Mouse (Mus musculus) spleen, adult 18-20 months (tissue): ENCODE measurements around the gene Ripk1.
"Not testable (repeated sequence)": the region's sequence is repeated elsewhere in the genome, so short reads cannot be mapped to it uniquely, and the experiment has no call there.

Experiments
- DNase-seq, 2 experiments: peaks; one replicate each; pipeline ENCODE4 v3.0.0; 2022; ENCODE audit warnings: mixed read lengths in 2 of 2

The Ripk1 gene

GRCm38 (mm10) chr13:34038056-34038432, 35.9 kb downstream of the Ripk1 start:
- no peak for DNase-seq

DNA sequence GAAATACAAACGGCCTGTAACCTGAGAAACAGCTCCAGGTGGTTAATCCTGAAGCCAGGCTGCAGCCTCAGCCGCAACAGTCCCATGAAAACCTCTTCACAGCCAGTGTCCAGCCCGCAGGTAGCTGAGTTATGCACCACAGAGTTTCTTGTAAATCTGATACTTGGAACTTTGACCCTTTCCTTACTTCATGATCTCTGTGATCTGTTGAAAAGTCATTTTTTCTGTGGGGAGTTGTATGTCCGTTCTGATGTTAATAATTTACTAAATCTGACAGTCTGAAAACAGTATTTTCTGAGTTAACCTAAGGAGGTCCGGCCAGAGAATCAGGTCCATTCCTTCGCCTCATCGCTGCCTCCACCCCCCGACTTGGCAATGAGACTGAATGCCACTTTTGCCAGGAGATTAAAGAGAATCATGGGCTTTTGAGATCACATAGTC, 36.8 kb downstream of the Ripk1 start:
- no peak for DNase-seq

- no peak for DNase-seq
Observed at GRCm38 (mm10) chr13:34040091-34040490, 37.9 kb downstream of the Ripk1 start.

DNA sequence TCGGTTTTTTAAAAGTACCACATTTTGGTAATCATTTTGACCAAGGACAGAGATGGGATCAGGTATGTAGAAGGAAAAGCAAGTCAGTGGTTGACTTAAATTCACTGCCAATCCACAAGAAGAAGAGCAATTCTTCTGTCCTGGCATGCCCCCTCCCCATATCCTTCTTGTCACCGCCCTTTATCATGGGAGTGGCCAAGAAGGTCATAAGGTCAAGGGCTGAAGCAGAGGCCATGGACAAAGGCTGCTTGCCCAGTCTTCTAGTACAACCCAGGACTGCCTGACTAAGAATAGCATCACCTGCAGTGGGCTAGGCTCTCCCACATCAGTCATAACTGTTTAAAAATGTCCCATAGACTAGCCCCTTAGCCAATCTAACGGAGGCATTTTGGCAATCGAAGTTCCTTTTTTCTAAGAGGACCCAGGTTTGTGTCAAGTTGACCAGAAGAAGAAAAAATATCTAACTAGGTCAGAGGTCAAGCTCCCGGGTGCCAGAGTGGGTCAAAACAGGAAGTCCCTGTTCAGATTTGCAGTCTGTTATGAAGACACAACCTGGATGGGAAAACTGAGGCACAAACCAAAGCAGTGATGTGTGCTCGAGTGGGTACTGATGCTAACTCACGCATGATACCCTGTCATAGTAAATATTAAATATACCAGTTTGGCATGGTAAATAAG, 41.7 kb downstream of the Ripk1 start:
- no peak for DNase-seq

- no peak for DNase-seq
Observed at GRCm38 (mm10) chr13:34045511-34046249, 43.5 kb downstream of the Ripk1 start.

- peak; percentile 27 to 44 for DNase-seq
Observed at GRCm38 (mm10) chr13:34046421-34047012, 44.4 kb downstream of the Ripk1 start.

GRCm38 (mm10) chr13:34047526-34047925, 45.4 kb downstream of the Ripk1 start:
- DNase-seq = no peak

DNA sequence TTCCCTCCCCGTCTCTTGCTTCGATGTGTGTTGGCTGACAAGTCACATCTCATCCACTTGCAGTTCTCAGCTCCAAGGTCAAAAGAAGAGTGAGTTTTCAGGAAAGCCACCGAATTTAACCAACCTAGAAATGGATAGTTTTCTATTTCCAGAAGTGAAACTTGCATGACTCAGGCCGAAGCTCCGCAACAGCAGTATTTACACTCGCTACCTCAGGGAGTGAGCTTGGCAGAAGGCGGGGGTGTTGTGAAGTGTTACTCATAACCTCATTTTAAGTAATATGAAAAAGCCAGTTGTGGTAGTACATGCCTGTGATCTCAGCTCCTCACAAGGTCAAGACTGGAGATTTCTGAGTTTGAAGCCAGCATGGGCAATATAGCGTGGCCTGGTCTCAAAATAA, 48.3 kb downstream of the Ripk1 start:
- DNase-seq = no peak

GRCm38 (mm10) chr13:34051692-34052091, 49.5 kb downstream of the Ripk1 start:
- DNase-seq = peak in 1 of 2 experiments; percentile 11

DNA sequence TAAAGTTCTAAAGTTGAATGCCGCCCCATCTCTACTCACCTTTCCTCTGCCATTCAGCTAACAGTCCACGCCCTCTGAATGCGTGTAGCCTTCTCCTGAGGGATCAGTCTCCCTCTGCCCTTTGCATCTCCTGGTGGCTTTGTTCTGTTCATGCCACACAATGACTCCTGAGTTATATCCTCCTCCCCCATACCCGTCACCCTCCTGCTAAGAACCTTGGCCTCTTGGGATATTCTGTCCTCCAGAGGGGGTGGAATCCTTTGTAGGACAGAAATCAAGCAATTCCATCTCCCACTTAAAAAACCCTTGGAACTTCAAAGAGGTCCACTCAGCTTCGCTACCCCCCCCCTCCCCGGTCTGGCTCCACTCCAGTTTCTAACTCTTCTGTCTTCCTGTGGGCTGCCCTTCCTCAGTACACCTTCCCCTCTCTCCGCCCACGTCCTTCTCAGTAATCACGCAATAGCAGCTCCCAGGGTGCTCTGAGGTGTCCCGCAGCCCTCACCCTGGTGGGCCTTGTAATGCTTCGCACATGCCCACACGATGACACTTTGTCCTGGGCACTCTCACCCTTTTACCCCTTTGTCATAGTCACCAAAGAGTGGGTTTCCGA, 51.6 kb downstream of the Ripk1 start:
- DNase-seq = no peak

GRCm38 (mm10) chr13:34054391-34054790, 52.2 kb downstream of the Ripk1 start:
- DNase-seq = no peak

DNA sequence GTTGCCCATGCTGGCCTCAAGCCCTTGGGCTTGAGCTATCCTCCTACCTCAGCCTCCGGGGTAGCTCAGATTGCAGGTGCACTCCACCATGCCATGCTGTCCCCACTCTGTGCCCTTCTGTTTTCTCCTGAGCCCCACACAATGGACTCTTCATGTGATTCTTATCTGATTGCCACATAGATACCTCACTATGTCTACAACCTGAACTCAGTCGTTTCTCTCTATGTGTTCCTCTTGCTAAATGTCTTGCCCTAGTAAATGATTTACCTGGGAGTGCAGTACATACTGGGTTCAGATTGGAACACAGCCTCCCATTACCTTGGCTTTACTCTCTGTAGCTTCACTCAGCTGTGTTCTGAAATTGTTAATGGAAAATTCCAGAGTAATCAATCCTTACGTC, 52.8 kb downstream of the Ripk1 start:
- no peak for DNase-seq

- DNase-seq = no peak
Observed at GRCm38 (mm10) chr13:34057252-34057651, 55.1 kb downstream of the Ripk1 start.

DNA sequence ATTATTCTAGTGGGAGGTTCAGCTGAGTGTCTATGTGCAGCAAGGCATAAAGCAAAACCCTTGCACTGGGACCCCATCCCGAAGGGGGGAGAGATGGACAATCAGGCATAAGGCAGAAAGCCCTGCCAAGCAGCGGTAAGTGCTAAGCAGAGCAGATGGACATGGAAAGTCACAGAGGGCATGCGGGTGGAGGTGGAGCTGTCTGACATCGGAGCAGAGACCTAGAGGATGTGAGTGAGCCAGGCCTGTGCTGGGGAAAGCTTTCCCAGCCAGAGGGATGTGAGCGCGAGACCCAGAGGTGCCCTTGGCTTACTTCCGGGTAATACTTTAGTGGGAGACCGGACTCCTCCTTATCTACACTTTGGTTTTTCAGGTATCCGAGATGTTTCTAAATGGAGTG, 57.9 kb downstream of the Ripk1 start:
- no peak for DNase-seq

GRCm38 (mm10) chr13:34062466-34062865, 60.3 kb downstream of the Ripk1 start:
- DNase-seq = no peak

- DNase-seq = no peak
Observed at GRCm38 (mm10) chr13:34066351-34066750, 64.2 kb downstream of the Ripk1 start.

DNA sequence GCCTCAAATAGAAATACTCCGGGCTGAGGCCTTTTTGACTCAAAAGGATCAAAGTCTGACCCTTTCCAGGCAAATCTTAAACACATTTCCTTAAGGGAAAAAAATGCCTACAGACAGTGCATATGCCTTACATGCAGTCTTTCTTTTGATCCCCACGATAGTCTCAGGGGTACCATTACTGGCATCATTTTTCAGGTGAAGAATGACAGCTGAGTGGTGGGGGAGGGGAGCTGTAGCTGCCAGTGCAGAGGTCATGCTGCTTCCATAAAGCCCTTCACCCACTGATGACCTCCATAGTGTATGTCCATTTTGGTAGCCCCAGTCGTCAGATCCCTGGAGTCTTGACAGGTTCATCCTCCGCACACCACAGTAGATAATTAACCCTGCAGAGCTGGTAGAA, 68.1 kb downstream of the Ripk1 start:
- no peak for DNase-seq

- no peak for DNase-seq
Observed at GRCm38 (mm10) chr13:34071836-34072235, 69.7 kb downstream of the Ripk1 start.

GRCm38 (mm10) chr13:34072847-34073246, 70.7 kb downstream of the Ripk1 start:
- no peak for DNase-seq

DNA sequence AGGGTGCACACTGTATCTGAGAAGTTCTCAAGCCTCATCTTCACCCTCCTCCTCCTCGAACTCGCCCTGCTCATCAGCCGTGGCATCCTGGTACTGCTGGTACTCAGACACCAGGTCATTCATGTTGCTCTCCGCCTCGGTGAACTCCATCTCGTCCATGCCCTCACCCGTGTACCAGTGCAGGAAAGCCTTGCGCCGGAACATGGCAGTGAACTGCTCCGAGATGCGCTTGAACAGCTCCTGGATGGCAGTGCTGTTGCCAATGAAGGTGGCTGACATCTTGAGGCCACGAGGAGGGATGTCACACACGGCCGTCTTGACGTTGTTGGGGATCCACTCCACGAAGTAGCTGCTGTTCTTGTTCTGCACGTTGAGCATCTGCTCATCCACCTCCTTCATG, 72.3 kb downstream of the Ripk1 start:
- not testable (repeated sequence) for DNase-seq

DNA sequence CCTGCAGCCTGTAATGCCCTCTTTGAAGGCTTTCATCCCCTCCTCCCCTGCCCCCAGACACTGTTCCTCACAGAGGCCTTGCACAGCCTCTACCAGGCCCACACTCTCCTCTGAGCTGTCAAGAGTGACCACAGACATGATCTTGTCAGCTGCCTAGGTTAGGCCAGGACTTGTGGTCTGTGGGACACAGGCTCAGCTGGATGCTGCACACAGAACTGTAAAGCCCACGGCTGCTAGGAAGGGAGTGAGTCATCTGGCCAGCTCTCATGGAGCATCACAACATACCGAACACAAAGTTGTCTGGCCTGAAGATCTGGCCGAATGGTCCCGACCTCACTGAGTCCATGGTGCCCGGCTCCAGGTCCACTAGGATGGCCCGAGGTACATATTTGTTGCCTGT, 73.7 kb downstream of the Ripk1 start:
- DNase-seq = not testable (repeated sequence)

DNA sequence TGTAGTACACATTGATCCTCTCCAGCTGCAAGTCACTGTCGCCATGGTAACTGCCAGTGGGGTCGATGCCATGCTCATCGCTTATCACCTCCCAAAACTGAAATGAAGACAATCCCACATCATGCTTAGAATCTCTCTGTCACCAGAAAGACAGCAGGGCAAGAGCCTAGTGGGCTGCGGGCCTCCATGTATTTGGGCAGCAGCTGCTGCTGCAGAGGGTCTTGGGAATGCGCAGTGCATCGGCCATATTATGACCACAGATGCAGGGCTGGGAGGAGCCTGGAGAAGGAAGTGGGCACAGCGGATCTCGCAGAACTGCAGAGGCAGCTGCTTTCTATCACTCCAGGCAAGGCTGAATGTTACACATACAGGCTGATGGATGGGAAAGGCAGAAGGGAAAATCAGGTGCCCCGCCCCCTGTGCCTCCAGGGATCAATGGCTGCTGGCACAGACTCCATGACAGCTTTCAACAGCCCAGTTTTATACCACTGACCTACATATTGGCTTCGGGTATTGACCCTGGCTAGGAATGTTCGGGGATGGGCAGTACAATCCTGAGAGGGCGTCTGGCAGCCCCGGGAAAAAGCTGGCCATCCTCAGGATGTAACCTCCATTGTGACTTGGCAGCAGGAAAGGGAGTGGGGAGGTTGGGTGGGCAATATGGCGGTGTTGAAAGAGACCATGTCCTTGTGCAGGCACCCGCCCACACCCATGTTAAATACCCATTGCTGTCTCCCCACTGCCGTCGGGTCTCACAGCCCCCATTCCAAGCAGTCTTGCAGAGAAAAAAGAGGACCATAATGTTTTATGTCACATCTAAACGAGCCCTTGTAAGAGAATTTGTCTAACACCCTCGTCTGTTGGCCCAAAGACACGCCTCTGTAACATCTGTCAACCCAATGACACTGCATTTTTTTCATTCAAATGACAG, 74.7 kb downstream of the Ripk1 start:
- DNase-seq = no peak
